Mouse (Mus musculus) thymus, adult 2 months (tissue): ENCODE data around the gene Cdk14.

Experiments
- CTCF ChIP-seq: fragments of 200-500 bp; IDR thresholded peaks from 2 replicates; pipeline ENCODE4 v1.5.1; 2012; ENCODE audit warnings: mild to moderate bottlenecking, control low read depth, low read length, moderate library complexity, borderline replicate concordance; ENCODE audit not compliant: control insufficient read depth, poor library complexity, insufficient read depth; ENCODE audit errors: extremely low read depth
- POLR2A ChIP-seq: fragments of 200-500 bp; IDR thresholded peaks from 2 replicates; pipeline ENCODE4 v1.6.1; 2012; ENCODE audit warnings: mild to moderate bottlenecking, low read length, control low read depth, moderate library complexity; ENCODE audit not compliant: control insufficient read depth, poor library complexity, insufficient read depth; ENCODE audit errors: extremely low read depth

- no peak for TF ChIP-seq POLR2A
- no peak for TF ChIP-seq CTCF
Observed at GRCm38 (mm10) chr5:4801096-4801850, 618.8 kb downstream of the Cdk14 start.
